14 mouse cellular contexts compared by ENCODE assay signal in genomic region chr8:101937859-101938258, GRCm38 (mm10).
"Had no signal": no experiment of that assay in that cellular context is flagged by ENCODE, and none has a peak within 500 bp of the region (broad histone marks: within the 10 kb centered on the region; RNA-seq: fewer than 3 reads in every experiment).

No protein-coding gene starts in this region.

- ATAC-seq: intestine, postnatal 0 days had no signal

- H3K4me2 ChIP-seq: limb, embryonic 13.5 days; neural tube, embryonic 12.5 days; stomach, embryonic 15.5 days had no signal

- H3K9ac ChIP-seq: limb, embryonic 13.5 days; liver, embryonic 14.5 days; neural tube, embryonic 12.5 days; stomach, embryonic 15.5 days had no signal

- H3K9me3 ChIP-seq: limb, embryonic 13.5 days; neural tube, embryonic 12.5 days; stomach, embryonic 15.5 days had no signal

- DNase-seq: kidney, adult 8-10 months; kidney, postnatal 36 days; left cerebral cortex, postnatal 4 days; lung, adult 18-20 months; retina, postnatal 1 day; thymus, adult 2 months; thymus, postnatal 25 days had no signal

- H3K36me3 ChIP-seq: limb, embryonic 13.5 days; neural tube, embryonic 12.5 days; stomach, embryonic 15.5 days had no signal

- H3K27me3 ChIP-seq: limb, embryonic 13.5 days; neural tube, embryonic 12.5 days; stomach, embryonic 15.5 days had no signal

- H3K27ac ChIP-seq: kidney, postnatal 0 days; layer of hippocampus, adult 2 months; limb, embryonic 13.5 days; liver, embryonic 14.5 days; neural tube, embryonic 12.5 days; stomach, embryonic 15.5 days had no signal

- H3K4me1 ChIP-seq: limb, embryonic 13.5 days; neural tube, embryonic 12.5 days; stomach, embryonic 15.5 days had no signal

- H3K4me3 ChIP-seq: layer of hippocampus, adult 2 months; limb, embryonic 13.5 days; neural tube, embryonic 12.5 days; stomach, embryonic 15.5 days had no signal
